Mouse (Mus musculus): ENCODE results near the gene Satb1.

The Satb1 gene

GRCm38 (mm10) chr17:51827922-51828410, 5.1 kb downstream of the Satb1 start:
- in situ Hi-C loops (cut with MseI, MboI) = loop anchor here in 1 of 2 experiments (25.0 kb wide), 1 partner anchor 634 kb away; no protein-coding TSS in a partner anchor

DNA sequence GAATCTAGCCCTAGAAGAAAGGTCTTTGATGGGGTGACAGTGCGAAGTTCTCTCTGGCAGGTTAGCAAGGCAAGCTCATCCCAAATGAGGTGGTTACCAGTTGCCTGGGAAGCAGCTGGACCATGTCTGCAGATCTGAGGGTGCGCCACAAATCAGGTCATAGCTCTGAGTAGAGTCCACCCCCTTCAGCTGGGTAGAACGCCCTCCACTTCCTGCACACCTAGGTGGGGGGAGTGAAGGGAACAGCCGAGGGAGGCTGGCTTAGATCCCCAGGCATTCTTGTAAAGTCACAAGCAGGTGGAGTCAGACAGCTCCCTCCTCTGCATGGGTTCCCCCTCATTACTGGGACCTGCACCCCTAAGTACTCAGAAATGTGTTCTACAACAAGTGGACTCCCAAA, 6.6 kb downstream of the Satb1 start:
- in situ Hi-C loops (cut with MseI, MboI) = loop anchor here in 1 of 2 experiments (25.0 kb wide), 1 partner anchor 636 kb away; no protein-coding TSS in a partner anchor

DNA sequence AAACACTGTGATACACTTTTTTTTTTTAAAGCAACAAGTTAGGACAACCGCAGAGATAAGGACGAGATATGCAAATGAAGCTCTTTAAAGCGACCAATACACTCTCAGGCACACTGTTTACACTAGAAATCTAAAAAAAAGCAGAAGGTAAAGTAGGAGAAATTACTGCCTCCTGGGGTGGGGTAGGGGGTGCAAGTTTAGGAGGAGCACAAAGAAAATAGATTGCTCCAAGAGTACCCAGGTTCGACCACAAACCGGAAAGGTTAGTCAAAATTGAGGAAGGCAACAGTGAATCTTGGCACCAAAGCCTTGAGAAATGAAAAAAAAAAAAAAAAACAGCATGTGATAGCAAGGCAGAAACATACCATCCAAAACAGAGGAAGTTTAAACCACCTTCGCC, 18.8 kb downstream of the Satb1 start:
- in situ Hi-C loops (cut with MseI, MboI) = no loop called here

DNA sequence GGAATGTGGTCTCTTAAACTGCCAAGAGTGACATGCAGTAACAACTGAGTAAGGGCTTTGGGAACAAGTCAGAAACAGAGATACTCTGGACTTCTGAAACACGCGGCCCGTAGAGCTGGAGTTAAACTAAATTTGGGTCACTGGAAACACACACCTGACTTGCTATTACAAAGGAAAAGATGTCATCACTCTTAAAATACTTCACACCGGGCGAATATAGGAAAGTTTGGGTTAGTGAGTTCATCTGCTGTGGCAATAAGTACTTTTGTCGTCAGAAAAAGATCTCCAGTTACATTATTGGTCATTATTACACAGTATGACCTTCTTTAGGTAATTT, 19.3 kb downstream of the Satb1 start:
- in situ Hi-C loops (cut with MseI, MboI) = no loop called here

- in situ Hi-C loops (cut with MseI, MboI) = no loop called here
These were observed 19.9 kb downstream of the Satb1 start for GRCm38 (mm10) chr17:51812942-51813783.

GRCm38 (mm10) chr17:51812261-51812941, 20.7 kb downstream of the Satb1 start:
- in situ Hi-C loops (cut with MseI, MboI) = no loop called here

DNA sequence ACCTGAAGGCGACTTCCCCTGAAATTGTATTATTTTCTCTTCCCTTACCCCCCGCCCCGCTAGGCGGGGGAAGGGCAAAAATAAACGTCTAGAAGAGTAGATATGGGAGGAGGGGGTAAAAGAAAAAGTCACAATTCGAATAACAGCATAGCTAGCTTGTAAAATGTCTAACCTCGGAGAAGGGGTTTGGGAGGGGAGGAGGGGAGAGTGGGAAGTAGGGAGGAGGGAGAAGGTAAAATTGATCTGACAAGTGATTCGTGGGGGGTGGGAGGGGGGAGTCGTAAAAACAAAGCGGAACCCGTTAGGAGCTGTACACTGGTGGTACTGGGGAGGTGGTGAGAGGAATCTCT, 21.2 kb downstream of the Satb1 start:
- in situ Hi-C loops (cut with MseI, MboI) = no loop called here

DNA sequence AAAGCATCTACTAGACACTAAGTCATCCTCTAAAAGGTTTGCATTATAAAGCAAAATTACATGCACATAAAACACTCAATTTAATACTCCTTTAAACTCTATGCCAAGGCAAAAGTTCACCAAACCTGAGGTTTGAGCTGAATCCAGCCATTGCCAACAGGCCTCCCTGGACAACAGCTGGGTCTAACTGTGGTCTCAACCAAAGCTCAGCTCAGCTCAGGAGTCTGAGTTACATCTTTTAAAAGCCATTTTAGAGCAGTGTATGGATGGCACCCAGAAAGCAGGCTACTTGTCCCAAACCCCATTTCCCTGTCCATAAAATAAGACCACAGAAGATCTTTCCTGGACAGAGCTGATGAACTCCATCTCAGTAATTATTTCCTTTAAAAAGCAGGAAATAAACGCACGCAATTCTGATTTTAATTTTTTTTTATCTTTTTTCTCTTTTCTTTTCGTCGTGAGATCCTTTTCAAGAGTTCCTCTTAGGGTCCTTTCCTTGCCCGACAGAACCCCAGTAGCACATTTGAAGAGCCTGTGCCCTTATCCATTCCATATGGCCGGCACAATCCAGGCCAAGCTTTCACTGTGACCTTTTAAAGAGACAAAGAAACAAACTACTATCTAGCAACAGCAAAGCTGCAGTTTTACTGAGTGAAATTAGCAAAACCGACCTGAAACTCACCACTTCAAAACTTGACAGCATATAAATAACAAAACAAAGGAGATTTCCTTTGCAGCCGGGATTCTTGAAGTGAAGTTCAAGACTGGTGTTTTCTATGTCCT, 21.8 kb downstream of the Satb1 start:
- in situ Hi-C loops (cut with MseI, MboI) = no loop called here

GRCm38 (mm10) chr17:51807429-51807828, 25.7 kb downstream of the Satb1 start:
- in situ Hi-C loops (cut with MseI, MboI) = no loop called here

- in situ Hi-C loops (cut with MseI, MboI) = no loop called here
These were observed 26.7 kb downstream of the Satb1 start for GRCm38 (mm10) chr17:51806124-51806960.

DNA sequence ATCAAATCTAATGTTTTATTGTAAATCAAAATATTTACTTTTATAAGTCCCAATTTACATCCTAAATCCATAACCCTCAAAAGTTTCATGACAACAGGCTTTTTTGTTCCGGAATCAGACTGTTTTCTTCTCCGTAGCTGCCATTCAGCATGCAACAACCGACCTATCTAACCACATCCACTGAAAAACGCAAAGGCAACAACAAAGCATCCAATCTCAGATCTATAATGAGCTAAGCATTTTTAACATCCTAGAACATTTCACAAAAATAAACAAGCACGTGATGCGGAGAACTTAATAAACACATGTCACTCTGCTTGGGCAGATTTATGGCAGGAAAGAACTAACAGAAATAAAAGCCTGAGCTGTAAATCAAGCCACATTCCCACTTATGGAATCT, 32.9 kb downstream of the Satb1 start:
- in situ Hi-C loops (cut with MseI, MboI) = no loop called here

- in situ Hi-C loops (cut with MseI, MboI) = no loop called here
These were observed 36.6 kb downstream of the Satb1 start for GRCm38 (mm10) chr17:51796459-51796858.

DNA sequence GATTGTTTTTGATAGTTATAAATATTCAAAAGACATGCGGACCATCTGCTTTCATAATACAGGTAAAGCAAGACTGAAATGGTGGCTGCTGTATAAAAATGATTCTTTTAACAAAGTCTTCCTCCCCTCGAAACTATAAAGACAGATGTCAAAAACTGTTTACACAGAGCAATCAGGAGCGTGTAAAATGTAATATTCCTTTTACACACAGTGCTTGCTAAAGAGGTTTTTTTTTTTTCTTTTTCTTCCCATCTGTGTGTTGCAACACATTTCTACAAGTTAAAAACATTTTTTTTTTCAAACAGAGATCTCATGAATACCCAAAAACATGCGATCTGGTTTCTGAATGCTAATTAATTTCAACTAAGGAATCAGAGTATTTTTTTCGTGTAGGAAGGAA, 41.9 kb downstream of the Satb1 start:
- in situ Hi-C loops (cut with MseI, MboI) = no loop called here

DNA sequence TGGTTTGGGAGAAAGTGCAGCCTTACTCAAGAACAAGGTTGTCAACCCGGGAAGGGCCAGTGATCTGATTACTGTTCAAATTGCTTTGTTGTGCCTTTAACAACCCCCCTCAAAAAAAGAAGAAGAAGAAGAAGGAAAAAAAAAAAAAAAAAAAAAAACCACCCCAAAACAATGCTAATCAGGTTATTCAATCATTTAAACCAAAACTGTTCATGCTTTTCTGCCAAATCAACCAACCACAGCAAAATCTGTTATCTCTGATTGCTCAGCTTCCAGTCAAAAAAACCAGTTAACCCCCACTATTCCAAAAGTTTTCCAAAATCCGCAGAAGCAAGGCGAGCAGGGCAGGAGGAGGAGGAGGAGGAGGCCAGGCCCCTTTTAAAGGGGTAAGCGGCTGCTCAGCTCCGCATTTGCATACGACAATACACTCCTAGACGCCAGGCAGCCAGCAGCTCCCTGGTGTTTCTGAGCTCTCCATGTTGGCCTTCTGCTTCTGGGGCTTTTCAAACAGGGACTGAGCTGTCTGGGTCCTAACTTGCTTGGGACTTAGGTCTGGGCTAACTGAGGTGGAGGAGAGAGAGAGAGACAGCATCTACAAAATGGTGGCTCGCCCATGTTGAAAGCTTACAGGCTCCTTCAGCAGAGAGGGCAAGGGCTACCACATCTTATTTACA, 42.6 kb downstream of the Satb1 start:
- in situ Hi-C loops (cut with MseI, MboI) = no loop called here

GRCm38 (mm10) chr17:51789777-51790176, 43.3 kb downstream of the Satb1 start:
- in situ Hi-C loops (cut with MseI, MboI) = no loop called here

DNA sequence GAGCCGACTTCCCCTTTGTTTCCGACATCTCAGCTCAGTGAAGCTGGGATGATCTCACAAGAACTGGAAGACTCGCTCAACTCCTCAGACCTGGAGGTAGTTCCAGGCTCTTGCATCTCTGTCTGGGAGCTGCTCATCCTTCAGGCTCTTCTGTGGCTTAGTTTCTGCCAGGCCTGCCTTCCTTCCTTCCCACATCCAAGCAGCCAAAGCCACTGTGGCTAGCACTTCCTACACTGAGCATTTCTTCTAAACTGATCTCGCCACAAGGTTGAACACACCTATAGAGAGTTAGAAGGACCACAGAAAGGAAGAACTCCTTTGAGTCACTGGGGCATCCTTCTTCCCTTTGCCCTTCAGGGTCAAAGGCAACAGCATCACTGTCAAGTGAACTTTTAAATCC, 44.0 kb downstream of the Satb1 start:
- in situ Hi-C loops (cut with MseI, MboI) = no loop called here

GRCm38 (mm10) chr17:51787955-51788354, 45.1 kb downstream of the Satb1 start:
- in situ Hi-C loops (cut with MseI, MboI) = no loop called here

DNA sequence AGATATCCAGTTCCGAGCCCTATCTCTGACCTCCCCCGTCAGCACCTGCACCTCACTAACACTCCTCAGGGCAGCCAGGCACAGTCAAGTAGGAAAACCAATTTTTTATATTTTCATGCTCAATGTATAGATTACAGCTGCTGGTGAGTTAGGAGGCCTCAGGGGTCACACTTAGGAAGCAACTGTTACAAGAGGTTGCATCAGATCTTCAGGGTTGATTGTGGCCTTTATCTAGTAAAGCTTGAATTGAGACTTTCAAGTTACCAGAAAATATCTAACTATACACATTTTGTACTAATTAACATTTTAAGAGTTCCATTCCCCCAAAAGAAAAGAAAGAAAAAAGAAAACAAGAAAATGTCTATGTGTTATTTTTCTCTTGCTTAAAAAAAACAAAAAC, 47.0 kb downstream of the Satb1 start:
- in situ Hi-C loops (cut with MseI, MboI) = no loop called here

DNA sequence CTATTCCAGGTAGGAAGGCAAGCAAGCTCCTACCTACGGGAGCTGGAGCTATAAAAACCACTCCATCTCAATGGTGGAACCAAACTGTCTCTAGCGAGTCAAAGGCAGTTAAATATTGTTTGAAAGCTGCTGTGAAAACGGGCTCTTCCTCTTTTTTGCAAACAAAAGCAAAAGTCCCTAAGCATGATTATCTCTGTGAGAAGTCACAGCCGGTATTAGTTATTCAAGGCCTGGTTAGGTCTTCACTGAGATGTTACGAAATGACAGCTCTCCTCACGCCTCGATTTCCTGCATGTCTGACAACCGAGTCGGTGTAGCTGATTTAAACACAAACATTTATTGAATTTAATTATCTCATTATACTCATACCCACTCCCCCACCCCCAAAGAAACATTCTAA, 48.2 kb downstream of the Satb1 start:
- in situ Hi-C loops (cut with MseI, MboI) = no loop called here

DNA sequence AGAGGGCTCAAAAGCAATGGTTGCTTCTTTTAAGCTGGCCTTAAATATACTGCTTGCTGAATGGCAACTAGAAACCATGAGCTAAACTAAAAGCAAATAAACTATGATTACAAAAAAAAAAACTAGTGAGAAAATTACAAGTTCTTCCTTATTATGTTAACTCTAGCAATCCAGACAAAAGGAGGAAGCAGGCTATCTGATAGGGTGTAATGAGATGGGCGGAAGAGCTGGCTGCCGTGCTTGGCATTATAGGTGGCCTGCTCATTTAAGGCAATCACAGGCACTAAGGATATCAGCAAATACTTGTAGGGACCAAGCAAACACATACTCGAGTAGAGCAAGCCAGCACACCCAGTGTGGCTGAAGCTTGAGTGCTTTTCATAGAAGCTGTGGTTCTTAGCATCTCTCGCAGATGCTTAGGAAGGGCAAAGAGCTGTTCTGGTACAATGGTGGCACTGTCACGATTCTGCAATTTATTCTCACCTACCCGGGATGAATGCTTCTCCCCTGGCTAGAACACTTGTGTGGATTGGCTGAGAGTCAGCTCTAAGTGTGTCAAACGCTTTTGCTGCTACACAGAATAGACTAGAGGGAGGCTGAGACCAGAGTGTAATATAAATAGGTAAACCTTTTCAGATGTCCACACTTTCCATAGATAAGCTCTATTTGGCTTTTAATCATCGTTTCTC, 49.4 kb downstream of the Satb1 start:
- in situ Hi-C loops (cut with MseI, MboI) = no loop called here
